Mouse (Mus musculus) lung, adult 10 weeks (tissue): ENCODE measurements around the gene Ethe1. TPM values are rescaled to one million over a fixed set of nuclear protein-coding genes. Genes with fewer than 3 reads are reported as not detected.

Experiments
- polyA plus RNA-seq: library from polyadenylated mRNA; stranded (reverse); fragments of 350-450 nt; fragmentation: Illumina TruSeq; extraction: RNeasy Lipid Tissue Mini Kit (QIAGEN cat#74804); gene quantifications from one replicate; pipeline ENCODE4 v1.2.3, GENCODE M21; 2014; ENCODE audit warnings: low read depth, low replicate concordance; ENCODE audit not compliant: insufficient read depth

Ethe1 gene
- polyA plus RNA-seq: 11.8 TPM

GRCm38 (mm10) chr7:24587330-24588105, at the start of gene Ethe1, which contains the start of gene Zfp575:
Gene Ethe1, plus strand, starts transcription at chr7:24587543.
Gene Zfp575, minus strand, starts transcription at chr7:24587641.

GRCm38 (mm10) chr7:24546068-24546614, 41.2 kb upstream of the Ethe1 start, which contains the start of the genes Pinlyp and Xrcc1:
Gene Pinlyp, minus strand, starts transcription at chr7:24546118.
Gene Xrcc1, plus strand, starts transcription at chr7:24546289.

GRCm38 (mm10) chr7:24610144-24610878, 23.0 kb downstream of the Ethe1 start, which contains the start of gene Phldb3:
Gene Phldb3, plus strand, starts transcription at chr7:24610763.

GRCm38 (mm10) chr7:24636264-24636663, 48.9 kb downstream of the Ethe1 start, which contains the start of gene Lypd3:
Gene Lypd3, plus strand, starts transcription at chr7:24636550.

Other genes starting within 250 kb of the Ethe1 start
- not detected for gene Lypd5, start 238.3 kb upstream of the Ethe1 start, polyA plus RNA-seq
- 4.4 TPM for gene Kcnn4, start 217.3 kb upstream of the Ethe1 start, polyA plus RNA-seq
- 13.7 TPM for gene Smg9, start 187.9 kb upstream of the Ethe1 start, polyA plus RNA-seq
- 0.29 TPM for gene Irgc1, start 135.2 kb upstream of the Ethe1 start, polyA plus RNA-seq
- 48.8 TPM for gene Plaur, start 125.1 kb upstream of the Ethe1 start, polyA plus RNA-seq
- gene Cadm4, start 105.5 kb upstream of the Ethe1 start, polyA plus RNA-seq: 8.8 TPM
- gene Zfp428, start 80.5 kb upstream of the Ethe1 start, polyA plus RNA-seq: 2.8 TPM
- not detected for gene AC161166.1, start 75.1 kb upstream of the Ethe1 start, polyA plus RNA-seq
- gene Irgq, start 56.9 kb upstream of the Ethe1 start, polyA plus RNA-seq: 4.7 TPM
- gene Pinlyp, start 41.4 kb upstream of the Ethe1 start, polyA plus RNA-seq: not detected
- gene Xrcc1, start 41.3 kb upstream of the Ethe1 start, polyA plus RNA-seq: 16.8 TPM
- gene Zfp575, start 98 bp downstream of the Ethe1 start, polyA plus RNA-seq: 0.08 TPM
- 2.1 TPM for gene Phldb3, start 23.2 kb downstream of the Ethe1 start, polyA plus RNA-seq
- not detected for gene Lypd3, start 49.0 kb downstream of the Ethe1 start, polyA plus RNA-seq
- not detected for gene Tex101, start 89.1 kb downstream of the Ethe1 start, polyA plus RNA-seq
- not detected for gene BC049730, start 121.7 kb downstream of the Ethe1 start, polyA plus RNA-seq
- gene Gm4763, start 139.4 kb downstream of the Ethe1 start, polyA plus RNA-seq: not detected
- 2.9 TPM for gene Cd177, start 172.8 kb downstream of the Ethe1 start, polyA plus RNA-seq
- 0.31 TPM for gene Ceacam10, start 189.7 kb downstream of the Ethe1 start, polyA plus RNA-seq